Mouse (Mus musculus): ENCODE measurements around the gene Ace. TPM values are rescaled to one million over a fixed set of nuclear protein-coding genes. Genes with fewer than 3 reads are reported as not detected.

Ace gene
- polyA plus RNA-seq, 1 experiment = 0.27 TPM

DNA sequence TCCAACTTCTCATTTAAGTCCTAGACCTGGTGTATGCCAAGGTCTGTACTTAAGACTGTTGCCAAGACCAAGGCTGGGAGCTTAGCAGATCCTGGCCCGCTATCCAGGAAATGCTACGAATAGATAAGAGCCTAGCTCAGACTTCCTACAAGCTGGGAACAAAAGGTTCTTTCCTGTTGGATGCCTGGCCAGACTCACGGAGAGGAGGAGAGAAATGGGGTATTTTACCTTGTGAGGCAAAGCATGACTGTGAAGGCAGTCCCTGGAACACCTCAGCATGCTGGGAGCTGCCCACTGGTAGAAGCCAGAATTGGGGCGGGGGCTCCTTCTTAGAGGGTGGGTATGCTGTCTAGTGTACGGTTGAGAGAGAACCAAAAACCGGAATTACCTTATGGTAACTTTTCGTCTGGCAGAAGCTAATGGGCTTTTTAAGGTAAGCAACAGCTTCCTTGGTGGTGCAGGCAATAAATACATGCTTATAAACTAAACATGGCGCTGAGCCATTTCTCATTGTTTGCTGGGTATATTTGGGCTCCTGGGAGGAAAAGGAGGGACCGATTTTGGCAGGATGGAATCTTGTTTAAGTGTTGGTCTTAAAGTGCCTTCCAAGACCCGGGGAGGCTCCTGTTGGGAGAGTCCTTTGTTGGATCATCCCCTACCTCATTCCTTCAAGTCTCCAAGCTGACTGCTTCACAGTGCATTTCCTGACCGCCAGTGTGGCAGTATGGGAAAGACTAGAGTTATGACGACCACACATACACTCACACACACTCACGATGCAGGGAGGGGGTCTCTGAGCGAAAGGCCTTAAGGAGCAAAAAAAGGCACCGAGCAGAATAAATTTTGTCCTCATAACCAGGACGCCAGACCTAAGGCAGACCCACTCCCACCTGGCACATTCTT, 22.7 kb upstream of the Ace start:
- no peak overlapping the region for H3K27ac ChIP-seq (ENCODE audit: insufficient read depth, low read depth, low read length)
- H3K4me1 ChIP-seq (ENCODE audit: control insufficient read depth, insufficient read depth, low read length) = peaks cover 5% of the 10 kb centered on the region; the same call in 1 of the 2 replicates
- H3K4me3 ChIP-seq (ENCODE audit: insufficient read depth, low read length) = no peak overlapping the region
- no peak for TF ChIP-seq POLR2A (IDR thresholded peaks at IDR 0.05; ENCODE audit: borderline replicate concordance, low read depth, low read length)
- no peak for TF ChIP-seq CTCF (IDR thresholded peaks at IDR 0.05; ENCODE audit: low read depth, low read length)

DNA sequence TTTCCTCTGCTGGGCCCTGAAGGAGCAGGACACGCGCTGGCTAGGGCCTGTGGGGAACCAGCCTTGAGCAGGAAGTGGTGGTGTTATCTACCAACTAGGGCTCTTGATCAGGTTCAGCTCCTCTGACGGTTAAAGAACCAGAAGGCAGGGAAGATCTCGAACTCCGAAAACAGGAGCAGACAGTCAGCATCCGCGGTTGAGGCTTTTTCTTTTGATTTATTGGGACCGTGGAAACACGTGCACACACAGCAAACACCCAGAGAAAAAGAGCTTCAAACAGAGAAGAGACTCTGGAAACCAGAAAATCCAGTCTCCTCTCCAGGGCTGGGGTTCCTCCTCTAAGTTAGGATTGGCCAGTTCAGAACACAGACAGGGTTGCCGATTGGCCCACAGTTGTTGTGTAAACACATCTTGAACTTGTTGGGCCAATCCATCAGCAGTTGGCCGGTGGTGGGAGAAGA, 21.0 kb upstream of the Ace start:
- no peak overlapping the region for H3K27ac ChIP-seq (ENCODE audit: insufficient read depth, low read depth, low read length)
- peaks cover 5% of the 10 kb centered on the region; the same call in 1 of the 2 replicates for H3K4me1 ChIP-seq (ENCODE audit: control insufficient read depth, insufficient read depth, low read length)
- no peak overlapping the region for H3K4me3 ChIP-seq (ENCODE audit: insufficient read depth, low read length)
- TF ChIP-seq CTCF (IDR thresholded peaks at IDR 0.05; ENCODE audit: low read depth, low read length) (no peak), POLR2A (IDR thresholded peaks at IDR 0.05; ENCODE audit: borderline replicate concordance, low read depth, low read length) (no peak)

DNA sequence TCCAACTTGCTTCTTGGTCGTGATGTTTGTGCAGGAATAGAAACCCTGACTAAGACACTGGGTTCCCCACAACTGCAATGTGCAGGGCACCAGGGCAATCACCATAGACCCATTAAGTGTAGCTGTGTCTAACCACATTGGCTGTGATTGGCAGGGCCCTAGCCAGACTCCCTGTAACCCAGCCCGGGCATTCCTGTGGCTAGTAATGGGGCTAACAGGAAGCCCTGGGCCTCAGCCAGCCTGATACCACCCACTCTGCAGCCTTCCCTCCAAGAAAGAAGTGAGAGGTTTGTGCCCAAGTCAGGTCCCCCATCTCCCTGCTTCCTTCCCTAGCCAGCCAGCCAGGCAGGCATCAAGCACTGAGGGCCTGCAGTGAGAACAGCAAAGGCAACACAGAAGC, 19.5 kb upstream of the Ace start:
- no peak overlapping the region for H3K4me3 ChIP-seq (ENCODE audit: insufficient read depth, low read length)
- H3K4me1 ChIP-seq (ENCODE audit: control insufficient read depth, insufficient read depth, low read length) = peaks cover 14% of the 10 kb centered on the region
- H3K27ac ChIP-seq (ENCODE audit: insufficient read depth, low read depth, low read length) = no peak overlapping the region
- TF ChIP-seq POLR2A (IDR thresholded peaks at IDR 0.05; ENCODE audit: borderline replicate concordance, low read depth, low read length) (no peak), CTCF (IDR thresholded peaks at IDR 0.05; ENCODE audit: low read depth, low read length) (no peak)

DNA sequence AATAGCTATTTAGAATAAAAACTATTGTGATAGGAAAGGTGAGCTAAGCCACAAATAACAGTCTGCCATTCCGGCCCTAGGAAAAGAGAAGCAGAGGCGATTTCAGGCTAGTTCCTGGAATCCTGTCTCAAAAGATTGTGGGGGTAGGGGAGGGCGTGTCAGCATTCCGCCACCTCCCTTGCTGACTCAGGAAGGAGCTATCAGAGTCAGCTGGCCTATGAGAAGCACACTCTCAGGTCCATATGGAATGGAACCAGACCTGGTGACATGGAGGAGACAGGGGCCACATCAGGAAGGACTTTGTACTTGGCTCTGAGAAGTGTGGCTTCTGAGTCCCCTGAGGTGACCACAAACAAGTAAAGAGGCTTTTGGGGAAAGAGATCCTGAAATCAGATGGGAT, 17.2 kb upstream of the Ace start:
- no peak overlapping the region for H3K4me3 ChIP-seq (ENCODE audit: insufficient read depth, low read length)
- TF ChIP-seq POLR2A (IDR thresholded peaks at IDR 0.05; ENCODE audit: borderline replicate concordance, low read depth, low read length) (no peak), CTCF (IDR thresholded peaks at IDR 0.05; ENCODE audit: low read depth, low read length) (no peak)
- peaks cover 22% of the 10 kb centered on the region for H3K4me1 ChIP-seq (ENCODE audit: control insufficient read depth, insufficient read depth, low read length)
- no peak overlapping the region for H3K27ac ChIP-seq (ENCODE audit: insufficient read depth, low read depth, low read length)

DNA sequence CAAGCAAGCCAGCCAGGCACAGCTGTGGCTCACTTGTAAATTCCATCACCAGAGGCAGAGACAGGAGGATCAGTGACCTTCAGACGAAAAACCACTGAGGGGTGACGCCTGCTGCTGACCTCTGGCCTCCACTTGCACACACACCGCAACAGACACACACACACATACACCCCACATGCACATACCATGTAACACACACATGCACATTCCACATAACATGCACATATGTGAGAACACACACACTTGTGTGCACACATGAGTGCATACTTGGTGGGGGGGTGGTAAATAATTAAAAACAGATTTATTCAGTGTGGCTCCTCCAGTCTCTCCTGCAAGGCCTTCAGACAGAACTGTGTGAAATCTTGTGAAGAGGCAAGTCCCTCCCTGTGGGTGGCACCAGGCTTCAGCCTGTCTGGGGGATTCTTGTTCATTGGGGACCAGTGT, 16.1 kb upstream of the Ace start:
- H3K4me3 ChIP-seq (ENCODE audit: insufficient read depth, low read length) = no peak overlapping the region

DNA sequence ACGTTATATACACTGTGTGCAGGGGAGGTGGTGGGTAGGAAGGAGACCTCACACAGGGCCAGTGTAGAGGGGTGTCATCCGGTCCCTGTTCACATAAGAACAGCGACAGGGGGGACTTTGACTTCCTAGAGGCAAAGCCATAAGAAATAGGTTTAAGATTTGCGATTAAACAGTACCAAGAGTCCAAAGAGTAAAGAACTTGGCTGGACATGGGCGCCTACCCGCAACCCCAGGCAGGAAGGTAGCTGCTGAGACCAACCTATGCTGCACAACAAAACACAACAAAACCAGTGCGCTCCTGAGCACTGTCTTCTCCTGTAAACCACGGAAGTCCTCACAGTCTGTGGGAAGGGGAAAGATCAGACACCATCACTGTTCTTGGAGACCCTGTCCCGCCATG, 15.6 kb upstream of the Ace start:
- TF ChIP-seq POLR2A (IDR thresholded peaks at IDR 0.05; ENCODE audit: borderline replicate concordance, low read depth, low read length) (no peak), CTCF (IDR thresholded peaks at IDR 0.05; ENCODE audit: low read depth, low read length) (no peak)
- H3K27ac ChIP-seq (ENCODE audit: insufficient read depth, low read depth, low read length) = no peak overlapping the region

More for the DNA sequence above, 16.1 kb upstream of the Ace start:
- Histone ChIP-seq H3K27ac (ENCODE audit: insufficient read depth, low read depth, low read length) (no peak overlapping the region), H3K4me1 (ENCODE audit: control insufficient read depth, insufficient read depth, low read length) (peaks cover 22% of the 10 kb centered on the region)
- TF ChIP-seq CTCF (IDR thresholded peaks at IDR 0.05; ENCODE audit: low read depth, low read length) (no peak), POLR2A (IDR thresholded peaks at IDR 0.05; ENCODE audit: borderline replicate concordance, low read depth, low read length) (no peak)

DNA sequence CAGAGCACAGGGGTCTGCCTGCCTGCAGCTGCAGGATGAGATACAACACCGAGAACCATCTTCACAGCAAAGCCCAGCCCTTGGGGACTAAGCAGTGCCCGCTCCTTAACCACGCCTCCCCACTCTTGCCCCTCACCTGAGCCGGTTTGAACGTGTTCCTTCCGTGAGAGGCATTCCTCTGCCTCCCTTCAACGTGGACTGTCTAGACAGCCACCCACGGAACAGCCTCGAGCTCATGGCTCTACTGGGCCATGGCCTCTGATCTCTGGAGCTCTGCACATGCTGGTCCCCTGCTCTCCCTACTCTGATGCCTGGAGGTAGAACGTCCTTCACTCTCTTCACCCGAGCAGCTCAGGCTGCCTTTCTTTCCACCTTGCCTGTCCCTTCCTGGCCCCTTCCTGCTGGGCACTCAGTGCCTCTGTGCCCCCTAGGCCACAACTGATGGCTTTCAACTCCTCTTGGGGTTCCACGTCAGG, 14.8 kb upstream of the Ace start, which contains the start of gene Cyb561:
Gene Cyb561, minus strand, starts transcription at position 426 of the 476 bp plus-strand sequence.
- Histone ChIP-seq H3K27ac (ENCODE audit: insufficient read depth, low read depth, low read length) (peak within 1 kb of the TSS; percentile 38), H3K4me1 (ENCODE audit: control insufficient read depth, insufficient read depth, low read length) (peaks cover 22% of the 10 kb centered on the region), H3K4me3 (ENCODE audit: insufficient read depth, low read length) (no peak within 1 kb of the TSS)
- no peak for TF ChIP-seq CTCF (IDR thresholded peaks at IDR 0.05; ENCODE audit: low read depth, low read length)
- TF ChIP-seq POLR2A (IDR thresholded peaks at IDR 0.05; ENCODE audit: borderline replicate concordance, low read depth, low read length) = no peak

More for the DNA sequence above, 15.6 kb upstream of the Ace start:
- no peak overlapping the region for H3K4me3 ChIP-seq (ENCODE audit: insufficient read depth, low read length)
- H3K4me1 ChIP-seq (ENCODE audit: control insufficient read depth, insufficient read depth, low read length) = peaks cover 22% of the 10 kb centered on the region

DNA sequence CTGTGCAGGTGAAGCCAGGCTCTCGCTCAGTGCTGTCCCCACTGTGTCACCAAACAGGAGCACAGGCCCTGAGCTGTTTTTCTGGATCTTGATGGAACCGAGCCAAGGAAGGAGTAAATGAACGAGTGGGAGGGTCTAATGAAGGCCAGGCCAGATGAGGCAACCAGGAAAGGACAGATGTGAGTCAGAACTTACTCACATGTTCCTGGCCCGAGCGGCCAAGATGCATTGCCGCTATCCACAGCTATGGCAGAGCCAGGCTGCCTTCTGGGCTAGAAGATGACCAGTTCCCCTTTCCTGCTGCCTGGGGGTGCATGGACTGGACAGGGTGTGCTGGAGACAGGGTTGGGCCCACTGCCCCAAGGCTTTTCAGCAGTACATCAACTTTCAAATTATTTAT, 14.3 kb upstream of the Ace start:
- TF ChIP-seq POLR2A (IDR thresholded peaks at IDR 0.05; ENCODE audit: borderline replicate concordance, low read depth, low read length) = no peak
- no peak for TF ChIP-seq CTCF (IDR thresholded peaks at IDR 0.05; ENCODE audit: low read depth, low read length)
- H3K27ac ChIP-seq (ENCODE audit: insufficient read depth, low read depth, low read length) = peak overlapping the region; percentile 38

DNA sequence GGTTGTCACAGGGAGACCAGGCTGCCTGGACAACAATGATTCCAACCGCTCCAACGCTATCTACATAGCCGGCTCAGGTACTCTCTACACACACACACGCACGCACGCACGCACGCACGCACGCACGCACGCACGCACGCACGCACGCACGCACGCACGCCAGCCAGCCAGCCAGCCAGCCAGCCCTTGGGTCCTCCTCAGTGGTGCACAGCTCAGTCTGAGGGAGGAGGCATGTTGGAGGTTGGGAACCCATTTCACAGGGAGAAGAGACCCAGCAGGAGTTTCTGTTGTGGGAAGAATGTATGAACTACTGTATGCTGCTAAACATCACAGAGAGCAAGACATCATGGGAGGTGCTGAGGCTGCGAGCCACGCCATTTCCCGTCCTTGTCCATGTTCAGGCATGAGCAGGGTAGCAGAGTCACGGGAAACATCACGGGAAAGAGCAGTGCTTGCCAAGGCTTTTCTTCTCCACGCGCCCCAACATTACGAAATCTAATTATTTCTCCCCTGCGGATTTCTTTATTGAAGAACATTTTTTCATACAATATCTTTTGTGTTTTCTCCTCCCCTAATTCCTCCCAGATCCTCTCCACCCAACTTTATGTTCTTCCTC, 11.8 kb upstream of the Ace start:
- TF ChIP-seq CTCF (IDR thresholded peaks at IDR 0.05; ENCODE audit: low read depth, low read length) (no peak), POLR2A (IDR thresholded peaks at IDR 0.05; ENCODE audit: borderline replicate concordance, low read depth, low read length) (no peak)

More for the DNA sequence above, 14.3 kb upstream of the Ace start:
- peaks cover 26% of the 10 kb centered on the region for H3K4me1 ChIP-seq (ENCODE audit: control insufficient read depth, insufficient read depth, low read length)
- H3K4me3 ChIP-seq (ENCODE audit: insufficient read depth, low read length) = no peak overlapping the region

More for the DNA sequence above, 11.8 kb upstream of the Ace start:
- Histone ChIP-seq H3K4me1 (ENCODE audit: control insufficient read depth, insufficient read depth, low read length) (peaks cover 24% of the 10 kb centered on the region), H3K27ac (ENCODE audit: insufficient read depth, low read depth, low read length) (no peak overlapping the region), H3K4me3 (ENCODE audit: insufficient read depth, low read length) (no peak overlapping the region)

Data from bone marrow macrophage, adult 2 months (primary cell).